Mouse (Mus musculus) left cerebral cortex, adult 9 months (tissue): ENCODE measurements around the gene Ddx4.
A peak's percentile ranks its signal among the peaks of the same experiment; 100 is the strongest.
"Not testable (repeated sequence)": the region's sequence is repeated elsewhere in the genome, so short reads cannot be mapped to it uniquely, and the experiment has no call there.

Source experiments
- DNase-seq, 2 experiments: peaks; one replicate each; pipeline ENCODE4 v3.0.0; 2022; ENCODE audit warnings: low spot score in 2 of 2

Gene Ddx4

GRCm38 (mm10) chr13:112636498-112636897 is 15.8 kb downstream of the Ddx4 start:
- DNase-seq, result no peak

DNA sequence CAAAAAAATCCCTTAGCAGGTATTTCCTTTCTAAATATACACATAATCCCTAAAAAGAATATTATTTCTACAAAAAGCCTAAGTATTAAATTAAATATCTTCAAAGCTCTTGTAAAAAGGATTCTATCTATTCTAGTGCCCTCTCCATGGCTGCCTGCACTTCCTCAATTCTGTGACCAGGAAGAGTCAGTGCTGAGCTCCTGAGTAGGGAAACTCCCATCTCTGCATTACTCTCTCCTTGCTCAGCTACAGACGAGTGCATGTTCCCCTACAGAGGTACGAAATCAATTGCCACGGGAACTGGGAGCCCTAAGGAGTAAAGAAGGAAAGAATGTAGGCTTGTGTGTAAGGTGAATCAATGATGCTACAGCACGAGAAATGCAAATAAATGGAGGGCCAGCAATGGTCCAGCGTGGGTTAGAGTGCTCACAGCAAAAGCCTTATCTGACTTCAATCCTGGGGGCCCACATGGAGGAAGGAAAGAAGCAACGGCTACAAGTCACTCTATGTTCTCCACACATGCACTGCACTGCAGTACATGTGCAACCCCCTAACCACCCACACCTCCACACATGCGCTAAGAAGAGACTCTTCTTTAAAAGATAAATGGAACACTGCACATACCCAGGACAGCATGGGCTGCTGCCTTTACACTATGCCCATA is 17.0 kb downstream of the Ddx4 start:
- DNase-seq, result no peak

DNA sequence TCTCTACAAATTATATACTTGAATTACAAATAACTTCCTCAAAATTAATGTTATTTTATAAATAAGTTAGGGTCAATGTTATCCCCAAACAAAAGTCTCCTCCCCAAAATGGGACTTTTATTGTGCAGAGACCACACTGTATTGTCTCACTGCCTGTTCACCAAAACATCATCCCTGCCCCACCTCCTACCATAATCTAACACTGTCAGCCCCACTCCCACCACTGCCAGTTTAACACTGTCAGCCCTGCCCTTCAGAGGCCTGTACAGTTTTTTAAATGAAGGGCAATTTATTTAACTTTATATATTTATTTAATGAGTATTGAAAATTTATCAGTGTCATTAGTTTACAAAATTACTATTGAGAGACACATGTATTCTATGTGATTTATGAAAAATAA is 26.7 kb downstream of the Ddx4 start:
- DNase-seq, result no peak

DNA sequence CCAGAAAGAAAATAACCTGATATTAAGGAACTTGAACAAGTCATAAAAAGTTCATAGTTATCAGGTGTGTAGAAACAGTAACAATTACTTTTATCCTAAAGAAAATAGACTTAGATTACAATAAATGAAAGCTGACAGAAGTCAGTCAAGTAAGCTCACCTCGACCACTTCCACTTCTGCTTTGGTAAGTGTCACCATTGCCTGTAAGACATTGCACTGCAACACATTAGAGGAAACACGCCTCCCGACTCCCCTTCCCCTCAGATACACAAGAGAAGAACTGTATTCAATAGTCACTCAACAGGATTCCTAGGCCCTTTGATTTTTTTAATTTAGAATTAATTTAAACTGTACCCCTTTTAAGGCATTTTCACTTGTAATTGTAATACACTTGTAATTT is 27.7 kb downstream of the Ddx4 start:
- no peak for DNase-seq

DNA sequence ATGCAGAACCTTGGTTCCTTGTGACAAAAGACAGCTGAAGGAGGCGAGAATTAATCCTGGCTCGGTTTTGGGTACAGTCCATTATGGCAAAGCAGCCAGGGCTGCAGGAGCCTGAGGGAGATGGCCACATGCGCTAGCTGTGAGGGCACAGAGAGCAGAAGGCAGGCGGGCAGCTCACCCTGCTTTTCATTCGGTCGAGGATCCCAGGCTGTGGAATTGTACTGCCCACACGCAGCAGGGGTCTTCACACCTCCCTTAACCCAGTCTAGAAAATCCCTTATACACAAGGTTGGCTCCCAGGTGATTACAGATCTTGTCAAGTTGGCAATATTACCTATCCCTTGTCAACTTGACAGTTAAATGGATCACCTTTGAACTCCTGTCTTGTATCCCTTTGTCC is 28.6 kb downstream of the Ddx4 start:
- DNase-seq, result no peak

- no peak for DNase-seq
Measured at GRCm38 (mm10) chr13:112621592-112621991, 30.7 kb downstream of the Ddx4 start.

DNA sequence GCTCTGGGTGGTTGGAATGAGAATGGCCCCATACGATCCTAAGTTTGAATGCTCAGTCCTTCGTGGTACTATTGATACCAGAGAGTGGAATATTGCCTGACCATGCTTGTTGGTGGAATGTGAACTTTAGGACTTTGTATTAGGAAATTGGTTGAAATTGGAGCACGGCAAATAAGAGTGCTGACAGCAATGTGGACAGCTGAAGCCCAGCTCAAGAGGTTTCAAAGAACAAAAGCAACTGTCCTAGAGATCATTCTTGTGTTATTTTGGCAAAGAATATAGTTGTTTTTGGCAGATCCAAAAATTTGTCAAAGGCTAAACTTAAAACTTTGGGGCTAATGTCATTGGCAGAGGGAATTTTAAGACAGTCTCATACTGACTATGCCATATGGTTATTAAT is 43.7 kb downstream of the Ddx4 start:
- no peak for DNase-seq

GRCm38 (mm10) chr13:112604411-112604810 is 47.9 kb downstream of the Ddx4 start:
- DNase-seq, result no peak

- no peak for DNase-seq
Measured at GRCm38 (mm10) chr13:112603839-112604238, 48.4 kb downstream of the Ddx4 start.

DNA sequence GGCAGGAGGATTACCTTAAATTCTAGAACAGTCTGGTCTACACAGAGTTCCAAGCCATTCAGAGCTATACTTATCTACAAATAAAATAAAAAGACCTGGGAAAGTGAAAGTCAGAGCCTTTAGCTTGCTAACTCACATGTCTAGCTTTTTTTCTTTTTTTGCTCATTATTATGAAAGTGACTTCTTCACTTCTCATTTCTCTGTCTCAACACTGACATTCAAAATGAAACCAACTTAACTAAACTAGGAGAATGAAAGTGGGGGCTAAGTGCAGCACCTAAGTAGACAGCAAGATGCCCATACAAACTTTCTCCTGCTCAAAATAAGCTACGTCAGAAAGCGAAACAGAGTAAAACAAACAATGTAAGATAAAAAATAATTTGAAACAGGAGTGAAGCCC is 49.7 kb downstream of the Ddx4 start:
- no peak for DNase-seq

DNA sequence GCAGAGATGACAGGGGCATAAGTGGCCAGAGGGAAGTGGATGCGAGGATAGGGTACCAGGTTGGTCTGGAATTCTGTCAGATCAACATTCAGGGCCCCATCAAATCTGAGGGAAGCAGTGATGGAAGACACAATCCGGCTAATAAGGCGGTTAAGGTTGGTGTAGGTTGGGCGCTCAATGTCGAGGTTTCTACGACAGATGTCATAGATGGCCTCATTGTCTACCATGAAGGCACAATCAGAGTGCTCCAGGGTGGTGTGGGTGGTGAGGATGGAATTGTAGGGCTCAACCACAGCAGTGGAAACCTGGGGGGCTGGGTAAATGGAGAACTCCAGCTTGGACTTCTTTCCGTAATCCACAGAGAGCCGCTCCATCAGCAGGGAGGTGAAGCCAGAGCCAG is 58.0 kb downstream of the Ddx4 start, which contains the start of gene Il31ra:
TSS of gene Il31ra (minus strand) at position 101 of the 400 bp plus-strand sequence.
- DNase-seq, result not testable (repeated sequence)

DNA sequence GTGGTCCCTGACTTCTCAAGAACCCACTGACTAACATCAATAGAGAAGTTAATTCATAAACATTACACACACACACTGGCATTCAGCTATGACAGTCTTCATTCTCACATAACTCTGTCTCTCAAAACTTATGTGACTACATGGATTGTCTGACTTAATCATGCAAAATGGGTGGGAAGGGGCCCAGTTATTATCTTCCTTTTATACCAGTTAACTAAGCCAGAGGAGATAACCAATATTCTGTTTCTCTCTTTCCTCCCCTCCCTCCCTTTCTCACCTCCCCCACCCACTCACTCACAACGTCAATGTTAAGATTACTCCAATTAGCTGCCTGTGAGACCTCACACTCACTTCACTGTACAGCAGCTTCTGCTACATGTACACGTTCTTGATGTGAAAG is 62.0 kb downstream of the Ddx4 start:
- DNase-seq, result no peak

- DNase-seq, result no peak
Measured at GRCm38 (mm10) chr13:112589625-112590024, 62.6 kb downstream of the Ddx4 start.

- DNase-seq, result no peak
Measured at GRCm38 (mm10) chr13:112584556-112585237, 67.6 kb downstream of the Ddx4 start.

GRCm38 (mm10) chr13:112582291-112582690 is 70.0 kb downstream of the Ddx4 start:
- no peak for DNase-seq

- no peak for DNase-seq
Measured at GRCm38 (mm10) chr13:112581796-112582195, 70.5 kb downstream of the Ddx4 start.

DNA sequence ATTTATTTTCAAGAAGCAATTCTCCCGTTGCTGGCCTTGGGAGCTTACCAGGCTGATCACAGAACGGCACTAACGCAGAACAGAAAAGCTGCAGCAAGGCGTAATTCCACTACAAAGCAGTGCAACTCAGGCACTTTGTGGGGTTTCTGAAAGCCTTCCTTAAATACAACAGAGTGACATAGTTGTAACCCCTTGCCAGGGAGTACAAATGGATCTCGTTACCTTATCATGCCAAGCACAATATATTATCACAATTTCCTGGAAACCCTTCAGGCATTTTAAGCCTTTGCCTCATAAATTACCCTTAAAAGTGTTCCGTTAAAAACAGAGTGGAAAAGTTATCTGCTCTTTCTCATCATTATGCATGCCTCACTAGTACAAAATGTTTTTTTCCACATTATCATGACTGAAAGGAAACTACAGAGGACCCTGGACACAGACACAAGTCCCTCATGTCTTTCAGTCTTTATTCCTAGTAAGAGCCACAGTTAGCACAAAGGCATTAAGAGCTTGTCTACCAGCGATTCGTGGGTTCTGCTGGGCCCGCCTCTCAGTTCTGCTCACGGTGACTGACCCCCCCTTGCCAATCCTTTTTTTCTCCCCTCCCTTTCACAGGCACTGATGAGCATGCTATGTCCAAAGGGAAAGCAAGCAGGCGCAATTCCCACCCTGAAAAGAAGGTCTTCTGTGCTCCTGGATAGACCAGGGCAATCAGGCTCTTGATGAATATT is 71.5 kb downstream of the Ddx4 start:
- DNase-seq, result no peak

DNA sequence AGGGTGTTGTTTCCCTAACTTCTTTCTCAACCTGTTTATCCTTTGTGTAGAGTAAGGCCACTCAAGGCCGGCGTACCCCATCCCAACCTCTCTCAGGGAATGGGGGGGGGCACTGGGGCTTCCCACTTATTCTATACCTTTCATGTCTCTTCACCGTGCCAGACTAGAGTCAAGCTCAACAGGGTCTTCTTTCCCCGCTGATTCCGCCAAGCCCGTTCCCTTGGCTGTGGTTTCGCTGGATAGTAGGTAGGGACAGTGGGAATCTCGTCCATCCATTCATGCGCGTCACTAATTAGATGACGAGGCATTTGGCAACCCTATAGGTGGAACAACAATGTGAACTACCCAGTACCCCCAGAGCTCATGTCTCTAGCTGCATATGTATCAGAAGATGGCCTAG is 74.2 kb downstream of the Ddx4 start:
- DNase-seq, result peak; percentile 96 to 100

DNA sequence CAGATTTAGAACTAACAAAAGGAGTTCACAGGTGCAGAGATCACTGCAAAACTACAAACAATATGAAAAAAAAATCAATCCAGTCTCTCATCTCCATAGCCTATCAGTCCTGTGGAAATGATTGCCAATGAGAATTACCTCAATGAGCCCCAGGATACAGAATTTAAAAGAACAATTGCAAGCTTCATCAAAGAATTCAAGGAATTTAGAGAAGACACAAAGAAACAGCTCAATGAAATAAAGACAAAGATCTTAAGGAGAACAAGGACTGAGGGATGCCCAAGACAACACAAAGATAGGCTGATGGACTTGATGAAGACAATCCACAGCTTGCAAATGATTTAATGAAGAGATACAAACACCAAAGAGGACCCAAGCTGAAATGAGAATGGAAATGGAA is 78.5 kb downstream of the Ddx4 start:
- DNase-seq, result no peak

DNA sequence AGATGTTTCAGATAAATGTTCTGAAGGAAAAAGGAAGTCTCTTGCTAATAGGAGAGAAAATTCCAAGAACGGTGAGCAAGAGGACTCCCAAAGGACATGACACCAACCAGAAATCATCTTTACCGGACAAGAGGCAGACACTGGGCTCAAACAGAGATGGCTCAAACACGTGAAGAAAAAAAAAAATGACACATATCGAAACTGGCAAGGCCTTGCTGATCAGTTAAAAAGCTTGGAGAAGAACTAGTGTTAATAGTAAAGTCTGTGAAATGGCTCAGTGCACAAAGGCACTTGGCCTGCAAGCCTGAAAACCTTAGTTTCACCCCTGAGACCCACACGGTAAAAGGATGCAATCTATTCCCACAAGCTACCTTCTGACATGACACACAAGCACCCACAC is 81.5 kb downstream of the Ddx4 start:
- DNase-seq, result no peak

DNA sequence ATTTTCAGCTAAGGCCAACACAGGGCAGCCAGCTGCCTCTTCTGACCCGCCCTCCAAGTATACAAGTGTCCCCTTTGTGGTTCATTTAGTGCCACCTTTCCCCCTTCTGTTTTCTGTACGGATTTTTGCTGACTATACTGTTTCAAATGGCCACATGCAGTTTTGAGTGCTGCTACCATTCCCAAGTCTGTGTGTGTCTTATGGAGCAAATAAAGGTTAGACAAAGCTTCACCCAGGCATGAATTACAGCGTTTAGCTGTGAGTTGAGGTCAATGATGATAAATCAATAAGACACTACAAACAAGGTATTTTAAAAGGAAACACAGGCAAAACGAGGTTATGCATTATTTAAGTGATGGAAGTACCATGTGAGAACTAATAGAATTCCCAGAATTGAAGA is 82.7 kb downstream of the Ddx4 start:
- no peak for DNase-seq

DNA sequence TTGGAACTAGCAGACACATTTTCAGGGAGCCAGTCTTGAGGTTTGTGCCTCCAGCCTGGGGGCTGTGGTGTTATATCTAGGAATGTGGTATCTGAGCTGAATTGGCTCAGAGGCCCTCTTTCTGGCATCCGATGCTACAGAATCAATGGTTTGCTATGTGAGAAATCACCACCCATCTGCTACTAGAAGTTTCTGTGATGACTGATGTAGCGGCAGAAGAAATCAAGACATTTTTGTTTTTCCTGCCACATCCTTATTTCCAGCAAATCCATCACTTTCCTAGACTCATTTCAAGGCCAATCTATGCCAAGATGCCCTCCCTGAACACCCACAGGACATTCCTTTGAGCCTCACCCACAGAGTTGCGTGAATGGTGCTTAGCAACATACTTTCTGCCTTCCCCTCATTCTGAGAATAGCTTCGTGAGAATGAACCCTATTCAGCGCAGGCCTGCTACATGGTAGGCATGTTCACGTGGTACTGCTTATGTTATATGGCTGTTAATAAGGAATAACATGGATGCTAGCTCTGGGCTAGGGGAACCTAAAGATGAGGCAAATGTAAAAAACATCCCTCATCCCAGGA is 91.6 kb downstream of the Ddx4 start:
- DNase-seq, result peak in 1 of 2 experiments; percentile 9

DNA sequence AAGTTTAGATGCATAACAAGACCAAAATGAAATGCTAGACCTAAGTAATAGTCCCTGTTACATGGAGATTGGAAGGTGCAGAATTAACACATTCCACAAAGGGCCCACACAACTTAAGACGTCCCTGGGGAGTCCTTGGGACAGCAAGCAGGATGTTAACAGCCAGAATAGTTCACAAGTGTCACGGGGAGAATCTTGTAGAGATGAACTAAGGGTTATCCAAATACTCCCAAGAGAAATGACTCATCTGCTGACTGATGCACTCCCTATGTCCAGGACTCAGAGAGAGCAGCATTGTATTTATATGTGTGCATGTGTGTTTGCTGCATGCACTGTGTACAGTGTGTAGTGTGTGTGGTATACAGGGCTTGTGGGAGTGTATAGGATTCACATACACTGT is 95.8 kb downstream of the Ddx4 start:
- no peak for DNase-seq
